Mouse (Mus musculus): ENCODE results near the gene Eif2d. TPM values are rescaled to one million over a fixed set of nuclear protein-coding genes. Genes with fewer than 3 reads are reported as not detected.

Gene Eif2d
- total and polyA plus RNA-seq, 3 experiments = 25.8 to 37.1 (median 34.7) TPM

DNA sequence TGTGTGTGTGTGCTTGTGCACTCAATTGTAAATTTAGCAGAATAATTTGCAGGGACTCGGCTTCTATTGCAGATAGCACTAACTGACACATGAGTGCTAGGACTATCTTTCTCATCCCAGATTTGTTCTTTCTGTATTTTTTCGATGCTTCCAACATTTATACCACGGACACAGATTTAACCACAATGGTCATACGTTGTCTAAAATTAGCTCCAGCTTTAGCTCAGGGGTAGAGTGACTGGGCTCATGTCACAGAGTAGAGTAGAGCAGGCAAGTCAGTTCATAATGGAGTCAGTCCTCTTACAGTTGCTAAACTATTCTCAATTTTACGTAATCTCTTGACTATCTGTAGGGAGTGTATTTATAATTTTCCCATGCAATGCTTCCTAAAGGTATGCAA is 75.7 kb downstream of the Eif2d start:
- Histone ChIP-seq H3K36me3 (ENCODE audit: control insufficient read depth, insufficient read depth, low read length) (no peaks in the 10 kb centered on the region), H3K4me1 (ENCODE audit: control insufficient read depth, insufficient read depth, low read length) (no peaks in the 10 kb centered on the region), H3K79me2 (replicated peaks; ENCODE audit: control insufficient read depth, insufficient read depth, low read length) (no peaks in the 10 kb centered on the region), H3K9ac (ENCODE audit: low read depth, low read length) (no peak overlapping the region), H3K27me3 (ENCODE audit: control insufficient read depth, insufficient read depth, low read length) (no peaks in the 10 kb centered on the region), H3K4me3 (no peak overlapping the region), H3K27ac (no peak overlapping the region)
- no peak for DNase-seq
- intact Hi-C loops (cut with DNase I) = no loop called here
- 51% methylated on average over 5 of the region's 5 CpGs for WGBS
- TF ChIP-seq POLR2A (IDR thresholded peaks at IDR 0.05; ENCODE audit: insufficient read depth, low read depth, low read length) (no peak), CTCF (IDR thresholded peaks at IDR 0.05) (no peak), EP300 (IDR thresholded peaks at IDR 0.05; ENCODE audit: insufficient read depth, low read depth, low read length) (no peak)

DNA sequence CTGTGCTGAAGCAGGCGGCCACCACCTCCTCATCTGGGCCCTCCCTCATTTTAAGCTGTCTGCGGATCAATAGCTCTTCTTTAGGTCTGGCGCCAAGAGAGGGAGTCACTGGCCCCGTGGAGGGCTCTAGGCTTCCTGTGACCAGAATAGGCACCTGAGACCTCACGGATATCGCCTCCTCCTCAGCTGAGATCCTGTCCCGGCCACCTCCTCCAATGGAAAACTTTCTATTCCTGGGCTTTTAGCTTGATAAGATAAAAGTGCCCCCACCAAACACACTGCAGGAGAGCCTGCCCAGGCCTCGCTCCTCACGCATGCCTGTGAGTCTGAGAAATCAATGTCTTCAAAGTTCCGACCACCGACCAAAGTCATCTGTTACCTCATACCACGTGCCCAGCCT is 80.5 kb downstream of the Eif2d start:
- Histone ChIP-seq H3K27me3 (ENCODE audit: control insufficient read depth, insufficient read depth, low read length) (no peaks in the 10 kb centered on the region), H3K36me3 (ENCODE audit: control insufficient read depth, insufficient read depth, low read length) (no peaks in the 10 kb centered on the region), H3K9ac (ENCODE audit: low read depth, low read length) (no peak overlapping the region), H3K27ac (no peak overlapping the region), H3K4me1 (ENCODE audit: control insufficient read depth, insufficient read depth, low read length) (peaks cover under 1% of the 10 kb centered on the region), H3K79me2 (replicated peaks; ENCODE audit: control insufficient read depth, insufficient read depth, low read length) (no peaks in the 10 kb centered on the region), H3K4me3 (no peak overlapping the region)
- TF ChIP-seq EP300 (IDR thresholded peaks at IDR 0.05; ENCODE audit: insufficient read depth, low read depth, low read length) (no peak), POLR2A (IDR thresholded peaks at IDR 0.05; ENCODE audit: insufficient read depth, low read depth, low read length) (no peak), CTCF (IDR thresholded peaks at IDR 0.05) (no peak)
- WGBS = 44% methylated on average over 12 of the region's 12 CpGs
- no peak for DNase-seq
- intact Hi-C loops (cut with DNase I) = no loop called here

DNA sequence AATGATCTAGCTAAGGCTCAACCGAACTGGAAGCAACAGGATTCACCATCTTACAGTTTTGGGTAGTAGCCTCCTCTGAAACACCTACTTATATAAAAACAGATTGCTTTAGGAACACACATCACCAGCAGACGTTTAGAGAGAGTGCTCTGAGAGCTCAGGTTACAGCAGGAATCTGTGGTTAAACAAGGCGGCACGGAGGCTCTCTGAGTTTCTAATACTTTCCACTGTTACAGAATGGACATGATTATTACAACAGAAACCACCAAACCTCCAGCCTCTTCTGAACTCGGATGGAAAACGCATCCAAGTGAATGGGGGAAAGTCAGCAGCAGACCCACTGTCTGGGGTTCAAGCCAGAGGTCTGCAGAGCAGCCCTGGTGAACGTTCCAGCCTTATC is 83.1 kb downstream of the Eif2d start:
- 68% methylated on average over 7 of the region's 7 CpGs for WGBS
- Histone ChIP-seq H3K27ac (no peak overlapping the region), H3K9ac (ENCODE audit: low read depth, low read length) (no peak overlapping the region), H3K79me2 (replicated peaks; ENCODE audit: control insufficient read depth, insufficient read depth, low read length) (no peaks in the 10 kb centered on the region), H3K36me3 (ENCODE audit: control insufficient read depth, insufficient read depth, low read length) (no peaks in the 10 kb centered on the region), H3K4me3 (no peak overlapping the region), H3K4me1 (ENCODE audit: control insufficient read depth, insufficient read depth, low read length) (peaks cover 3% of the 10 kb centered on the region), H3K27me3 (ENCODE audit: control insufficient read depth, insufficient read depth, low read length) (no peaks in the 10 kb centered on the region)
- intact Hi-C loops (cut with DNase I) = no loop called here
- DNase-seq = no peak
- no peak for TF ChIP-seq POLR2A (IDR thresholded peaks at IDR 0.05; ENCODE audit: insufficient read depth, low read depth, low read length)

Other genes with a start within 250 kb of the Eif2d start
- gene Il20, start 241.7 kb upstream of the Eif2d start, total RNA-seq (2021) = not detected
- not detected in 2 replicates for gene Il20, start 241.7 kb upstream of the Eif2d start, polyA plus RNA-seq (2012; rRNA removed)
- not detected for gene Il19, start 213.1 kb upstream of the Eif2d start, total RNA-seq (2021)
- gene Il19, start 213.1 kb upstream of the Eif2d start, polyA plus RNA-seq (2012; rRNA removed) = not detected in 2 replicates
- gene Il10, start 133.3 kb upstream of the Eif2d start, total RNA-seq (2021) = not detected
- not detected in 2 replicates for gene Il10, start 133.3 kb upstream of the Eif2d start, polyA plus RNA-seq (2012; rRNA removed)
- 100 to 1,000 TPM; 283 to 363 TPM for gene Mapkapk2, start 55.4 kb upstream of the Eif2d start, total RNA-seq (2021)
- 196 and 305 TPM in 2 replicates for gene Mapkapk2, start 55.4 kb upstream of the Eif2d start, polyA plus RNA-seq (2012; rRNA removed)
- under 1 TPM; 0.48 to 0.70 TPM for gene Dyrk3, start 14.8 kb upstream of the Eif2d start, total RNA-seq (2021)
- gene Dyrk3, start 14.8 kb upstream of the Eif2d start, polyA plus RNA-seq (2012; rRNA removed) = 0.16 and 0.32 TPM in 2 replicates
- 1 to 10 TPM; 1.7 to 2.3 TPM for gene Rassf5, start 92.1 kb downstream of the Eif2d start, total RNA-seq (2021)
- gene Rassf5, start 92.1 kb downstream of the Eif2d start, polyA plus RNA-seq (2012; rRNA removed) = 1.6 and 2.0 TPM in 2 replicates
- gene Ikbke, start 126.4 kb downstream of the Eif2d start, total RNA-seq (2021) = 1 to 10 TPM; 1.5 TPM
- 3.4 and 4.7 TPM in 2 replicates for gene Ikbke, start 126.4 kb downstream of the Eif2d start, polyA plus RNA-seq (2012; rRNA removed)

Data from heart, adult 2 months (tissue).